Mouse (Mus musculus) kidney, adult 18-20 months (tissue): Measurements from ENCODE around the gene Inpp4b.

Source experiments
- DNase-seq: peaks from one replicate; pipeline ENCODE4 v3.0.0; 2021

Inpp4b gene

DNA sequence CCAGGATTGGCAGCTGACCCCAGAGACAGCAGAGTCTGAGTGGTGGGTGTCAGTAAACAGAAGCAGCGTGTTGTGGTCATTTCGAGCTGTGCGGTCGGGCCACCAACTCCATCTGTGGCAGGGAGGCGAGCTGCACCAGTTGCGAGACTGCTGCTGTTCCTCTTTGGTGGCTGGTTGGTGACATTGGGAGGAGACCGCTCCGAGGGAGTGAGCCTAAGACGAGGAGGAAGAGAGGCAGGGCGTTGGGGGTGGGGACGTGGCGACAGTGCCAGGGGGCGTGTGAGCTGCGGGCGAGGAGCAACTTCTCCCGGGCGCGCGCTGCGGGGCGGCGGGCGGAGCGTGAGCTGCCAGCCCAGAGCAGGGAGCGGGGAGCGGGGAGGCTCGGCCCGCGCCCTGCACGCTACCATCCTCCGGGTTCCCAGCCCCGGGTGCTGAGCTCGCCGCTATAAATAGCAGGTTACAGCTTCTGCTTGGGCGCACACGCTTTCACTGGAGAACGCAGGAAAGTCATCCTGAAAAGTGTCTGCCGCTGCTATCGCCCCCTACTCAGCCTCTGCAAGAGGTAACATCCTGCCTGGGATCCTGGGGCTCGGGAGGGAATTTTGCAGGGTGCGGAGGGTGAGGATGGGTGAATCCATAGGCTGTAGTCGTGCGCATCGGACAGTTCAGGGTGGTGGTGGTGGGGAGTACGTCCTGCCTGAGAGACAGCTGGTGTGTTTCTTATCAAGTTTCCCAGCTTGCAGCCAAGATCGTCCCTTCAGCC, at the start of gene Inpp4b:
Gene Inpp4b (plus strand): TSS at position 321 of the 763 bp plus-strand sequence.
- peak; percentile 58 for DNase-seq

DNA sequence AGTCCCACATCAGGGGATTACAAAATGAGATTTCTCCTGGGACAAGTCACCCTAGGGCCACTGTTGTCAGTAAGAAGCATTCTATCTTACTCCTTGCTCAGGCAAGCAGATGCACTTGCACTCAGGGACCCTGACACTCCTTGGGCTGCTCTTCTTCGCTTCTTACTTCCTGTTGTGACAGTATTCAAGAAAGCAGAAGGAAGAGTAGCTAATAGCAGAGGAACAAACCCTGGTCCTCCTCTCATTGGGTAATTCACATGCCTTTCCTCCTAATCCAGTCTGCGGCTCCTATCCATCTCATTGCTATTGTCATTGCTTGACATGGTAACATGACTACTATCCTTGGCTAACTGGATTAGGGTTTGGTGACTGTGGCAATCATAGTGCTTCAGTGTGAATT, 7.1 kb upstream of the Inpp4b start:
- no peak for DNase-seq

DNA sequence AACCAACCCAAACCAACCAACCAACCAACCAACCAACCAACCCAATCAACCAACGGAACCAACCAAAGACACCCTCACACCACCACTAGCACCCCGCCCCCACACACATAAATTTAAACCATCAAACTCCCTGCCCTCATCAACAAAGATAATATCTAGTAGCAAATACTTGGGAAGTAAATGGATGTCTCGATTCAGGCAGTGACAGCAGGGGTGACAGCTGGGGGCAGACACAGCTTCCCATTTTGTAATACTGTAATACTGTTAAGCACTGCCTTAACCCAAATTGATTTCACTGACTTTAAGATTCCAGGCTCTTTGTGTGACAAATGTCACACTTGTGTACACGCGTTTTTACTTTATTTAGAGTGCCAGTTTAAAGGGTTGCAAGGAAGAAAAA, 1.2 kb upstream of the Inpp4b start:
- DNase-seq = no peak

DNA sequence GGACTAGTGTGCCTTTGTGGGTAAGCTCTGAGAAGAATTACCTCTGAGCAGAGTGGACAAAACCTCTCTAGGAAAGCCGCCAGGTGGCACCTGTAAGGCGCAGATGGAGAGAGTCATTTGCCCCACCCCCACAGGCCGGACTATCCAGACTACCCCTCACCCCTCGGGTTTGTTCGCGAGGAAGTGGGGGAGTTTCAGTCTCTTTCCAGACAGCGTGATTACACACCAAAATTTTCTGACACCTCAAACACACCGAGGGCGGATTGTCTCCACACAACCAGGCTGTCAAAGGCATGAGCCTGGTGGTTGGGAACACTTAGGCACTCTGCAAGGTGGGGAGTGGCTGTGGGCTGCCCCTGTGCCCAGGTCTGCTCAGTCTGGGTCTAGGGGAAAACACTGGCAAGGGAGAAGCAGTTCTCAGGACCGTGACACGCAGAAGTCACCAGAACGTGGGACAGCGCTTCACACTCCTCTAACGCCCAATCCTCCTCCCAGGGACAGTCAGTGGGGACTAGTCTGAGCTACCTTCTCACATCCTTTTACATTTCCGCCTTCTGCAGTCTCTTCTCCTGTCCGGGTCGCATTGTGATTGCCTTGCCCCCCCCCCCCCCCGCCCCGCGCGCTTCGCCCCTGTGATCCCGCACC, 643 bp upstream of the Inpp4b start:
- DNase-seq = peak; percentile 74

DNA sequence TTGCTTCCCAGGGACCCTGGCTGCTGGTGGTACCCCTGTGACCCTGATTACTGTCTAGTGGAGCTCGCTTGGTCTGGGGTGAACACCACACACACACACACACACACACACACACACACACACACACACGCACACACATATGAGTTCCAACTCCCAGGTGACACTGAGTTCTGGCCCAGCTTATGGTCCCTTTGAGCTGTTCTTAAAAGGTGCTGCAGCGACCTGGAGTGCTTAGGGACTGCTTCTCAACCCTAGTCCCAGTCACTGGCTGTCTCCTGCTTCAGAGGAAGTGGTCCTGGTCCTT, 595 bp downstream of the Inpp4b start:
- DNase-seq = no peak

DNA sequence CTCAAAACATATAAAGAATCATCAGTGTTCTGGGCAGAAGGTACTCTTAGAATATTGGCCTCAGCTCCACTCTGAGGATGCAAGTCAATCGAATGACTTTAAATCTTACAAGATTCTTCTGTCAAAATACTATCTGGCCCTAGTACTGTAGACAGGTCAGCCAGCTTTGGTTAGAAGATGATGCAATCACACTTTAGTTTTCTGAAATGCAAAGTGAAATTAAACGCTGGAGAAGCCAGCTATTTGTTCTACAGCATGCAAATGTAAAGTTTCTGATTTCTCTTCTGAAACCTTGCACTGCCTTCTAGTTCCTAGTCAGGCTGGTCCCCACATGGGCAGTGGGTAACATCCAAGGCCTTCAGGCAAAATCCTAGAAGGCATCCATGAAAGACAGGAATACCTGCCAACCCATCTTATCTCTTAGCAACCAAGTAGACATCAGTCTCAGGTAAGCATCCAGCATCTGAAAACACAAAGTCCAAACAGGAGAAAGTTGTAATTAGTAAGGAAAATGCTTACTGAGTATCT, 2.9 kb downstream of the Inpp4b start:
- no peak for DNase-seq

DNA sequence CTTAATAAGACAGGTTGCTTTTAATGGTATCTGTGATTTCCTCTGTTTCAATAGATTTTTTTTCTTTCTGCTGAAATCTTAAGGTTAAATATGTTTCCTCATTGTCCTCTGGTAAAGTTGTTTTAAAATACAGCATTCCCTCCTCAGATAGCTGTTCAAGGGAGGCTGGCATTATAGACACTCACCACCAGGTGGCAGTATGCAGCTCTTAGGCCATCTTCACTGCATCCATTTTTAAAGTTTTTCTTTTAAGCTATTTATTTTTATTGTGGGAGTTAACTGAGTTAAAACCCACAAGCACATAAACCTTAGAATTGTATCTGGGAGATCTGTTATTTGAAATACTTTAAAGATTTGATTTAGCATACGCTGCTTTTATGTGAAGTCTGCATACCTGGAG, 7.1 kb downstream of the Inpp4b start:
- DNase-seq = peak; percentile 11

DNA sequence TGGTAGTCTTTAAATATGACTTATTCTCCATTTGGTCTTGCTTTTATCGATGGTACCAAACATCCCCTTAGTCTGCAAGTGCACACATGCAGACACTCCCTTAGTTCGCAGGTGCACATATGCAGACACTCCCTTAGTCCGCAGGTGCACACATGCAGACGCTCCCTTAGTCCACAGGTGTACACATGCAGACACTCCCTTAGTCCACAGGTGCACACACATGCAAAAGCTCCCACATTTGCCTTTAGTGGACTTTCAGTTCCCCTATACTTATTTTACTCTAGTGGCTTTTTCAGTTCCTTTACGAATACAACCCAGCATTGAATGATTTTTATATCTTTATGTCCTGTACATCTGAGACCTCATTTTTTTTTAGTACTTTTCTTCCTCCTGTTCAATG, 11.1 kb downstream of the Inpp4b start:
- DNase-seq = no peak

DNA sequence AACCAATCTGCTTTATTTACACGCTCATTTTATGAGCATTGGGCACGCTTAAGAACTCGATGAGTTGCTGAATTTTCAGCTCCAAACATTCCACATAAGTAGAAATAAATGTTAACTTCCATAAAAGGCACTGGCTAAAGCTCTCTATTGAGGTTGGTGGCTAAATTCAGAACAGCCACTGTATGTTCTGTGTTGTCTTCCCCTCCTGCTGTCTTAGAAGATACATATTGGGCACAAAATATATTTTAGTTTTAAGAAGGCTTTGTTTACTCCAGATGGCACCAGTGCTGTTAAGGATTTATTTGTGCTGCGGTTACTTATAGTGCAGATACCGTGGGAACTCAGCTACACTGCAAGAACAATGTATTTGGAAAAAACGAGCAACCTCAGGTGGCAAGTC, 15.8 kb downstream of the Inpp4b start:
- no peak for DNase-seq

DNA sequence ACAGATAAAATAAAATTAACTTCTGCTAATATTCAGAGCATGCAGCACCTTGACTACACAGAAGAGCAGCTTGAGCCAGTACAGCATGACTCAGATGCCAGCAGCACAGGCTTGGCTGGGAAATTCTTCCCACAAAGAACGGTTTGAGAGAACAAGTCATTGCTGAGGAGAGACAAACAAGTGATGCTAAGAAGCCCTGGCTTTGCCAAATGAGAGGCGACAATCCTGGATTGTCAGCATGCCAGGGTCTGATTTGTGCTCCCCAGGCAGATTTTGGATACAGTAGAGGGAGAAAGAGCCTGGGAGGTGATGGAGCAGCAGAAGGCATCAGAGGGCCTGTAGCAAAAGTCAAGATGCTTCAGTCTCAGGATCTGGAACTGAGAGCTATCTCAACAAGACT, 18.2 kb downstream of the Inpp4b start:
- no peak for DNase-seq

DNA sequence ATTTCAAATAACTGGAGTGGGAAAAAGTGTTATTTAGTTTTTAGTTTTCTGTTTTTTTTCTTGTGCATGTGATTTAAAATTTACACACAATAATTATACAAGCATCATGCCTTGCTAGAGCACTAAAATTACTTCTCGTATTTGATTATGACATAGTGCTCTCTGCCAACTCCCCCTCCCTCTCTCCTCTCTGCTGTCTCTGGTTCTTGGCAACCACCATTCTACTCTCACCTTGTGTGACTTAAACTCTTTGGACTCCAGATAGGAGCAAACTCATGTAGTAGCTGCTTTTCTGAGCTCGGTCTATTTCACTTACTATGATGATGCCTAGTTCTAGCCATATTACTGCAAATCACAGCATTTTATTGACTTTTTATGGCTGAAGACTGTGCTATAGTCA, 18.8 kb downstream of the Inpp4b start:
- no peak for DNase-seq

DNA sequence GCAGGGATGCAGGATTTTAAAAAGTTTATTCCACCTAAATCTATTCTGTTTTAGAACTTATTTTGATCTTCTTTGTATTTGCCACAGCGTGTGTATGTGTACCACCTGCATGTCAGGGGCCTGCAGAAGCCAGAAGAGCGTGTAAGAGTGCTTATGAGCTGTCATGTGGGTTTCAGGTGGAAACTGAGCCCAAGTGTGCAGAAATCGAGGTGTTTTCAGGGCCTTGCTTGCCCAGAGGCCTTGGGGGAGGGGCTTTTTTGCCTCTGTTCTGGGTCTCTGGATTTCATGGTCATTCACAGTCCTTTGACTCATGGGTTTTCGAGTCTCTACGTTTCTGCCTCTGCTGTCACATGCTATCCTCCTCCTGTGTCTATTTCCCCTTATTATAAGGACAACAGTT, 28.3 kb downstream of the Inpp4b start:
- no peak for DNase-seq

DNA sequence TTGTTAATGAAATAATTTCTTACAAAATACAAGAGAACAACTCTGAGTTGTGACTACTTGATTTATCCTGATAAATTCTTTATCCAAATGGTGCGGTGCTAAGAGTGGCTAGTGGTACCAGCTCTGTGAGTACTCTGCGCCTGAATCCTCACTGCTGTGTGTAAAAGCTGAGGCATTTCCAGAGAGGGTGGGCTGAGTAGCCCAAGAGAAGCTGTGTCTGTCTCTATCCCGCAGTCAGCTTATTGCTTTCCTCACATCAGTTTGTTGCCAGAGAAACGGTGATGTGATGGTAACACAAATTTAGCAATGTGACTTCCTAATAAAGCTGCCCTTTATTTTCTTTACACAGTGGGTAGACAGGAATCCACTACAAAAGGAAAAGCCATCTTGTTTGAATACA, 29.5 kb downstream of the Inpp4b start:
- DNase-seq = no peak

DNA sequence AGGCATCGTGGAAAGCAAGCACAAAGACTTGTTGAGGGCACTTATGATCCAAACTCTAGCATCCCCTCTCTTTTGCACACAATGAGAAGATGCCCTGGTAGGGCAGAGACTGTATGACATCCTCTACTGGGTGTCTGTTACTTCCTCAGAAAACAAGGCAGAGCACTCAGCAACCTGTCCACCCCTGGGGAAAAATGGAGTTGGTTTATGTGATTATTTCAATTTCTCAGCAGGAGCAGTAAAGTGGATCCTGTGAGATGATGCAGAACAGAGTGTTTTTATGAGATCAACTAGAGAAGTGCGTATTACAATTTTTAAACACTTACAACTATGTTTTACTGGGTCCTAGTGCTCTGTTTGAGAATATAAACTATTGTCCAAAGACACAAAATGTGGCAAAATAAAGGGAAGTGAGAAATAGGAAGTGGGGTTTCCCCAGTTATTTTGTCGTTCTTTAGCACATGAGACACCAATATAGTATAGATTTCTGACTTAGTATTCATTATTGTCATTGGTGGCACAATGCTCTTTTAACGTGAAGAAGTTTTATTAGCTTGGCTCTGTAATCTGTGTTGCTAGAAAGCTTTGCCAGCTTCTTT, 32.6 kb downstream of the Inpp4b start:
- no peak for DNase-seq

DNA sequence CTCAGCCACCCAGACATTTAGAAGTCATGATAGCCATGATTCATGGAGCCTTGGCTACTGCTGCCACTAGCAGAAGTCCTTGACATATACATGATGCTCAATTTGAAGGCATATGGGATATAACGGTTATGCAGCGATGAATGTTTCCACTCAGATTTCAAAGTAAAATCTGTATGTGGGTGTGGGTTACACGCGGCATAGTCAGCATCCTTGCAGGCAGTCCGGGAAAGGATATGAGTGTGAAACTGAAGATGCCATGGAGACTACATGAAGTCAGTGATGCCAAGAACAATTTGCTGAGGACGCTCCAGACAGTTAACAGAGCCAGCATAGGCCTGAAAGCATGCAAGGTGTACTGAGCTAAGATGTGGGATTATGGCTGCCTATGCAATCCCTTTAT, 46.6 kb downstream of the Inpp4b start:
- no peak for DNase-seq

DNA sequence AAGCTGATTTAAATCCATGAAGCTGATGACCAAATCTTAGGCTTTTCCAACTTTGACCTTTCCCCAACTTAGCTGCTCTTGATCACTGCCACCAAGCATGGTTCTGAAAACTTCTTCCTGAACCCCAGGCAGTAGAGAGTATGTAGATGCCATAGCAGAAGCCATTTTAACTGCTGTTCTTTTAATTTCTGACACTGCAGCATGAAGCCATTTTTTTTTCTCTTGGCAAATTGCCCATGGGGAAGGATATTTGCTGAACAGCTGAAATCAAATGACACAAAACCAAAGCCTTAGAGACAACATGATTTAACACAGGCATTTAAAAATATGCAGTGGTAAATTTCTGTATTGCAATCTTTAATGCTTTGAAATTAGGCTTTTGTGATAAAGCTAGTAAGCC, 56.7 kb downstream of the Inpp4b start:
- no peak for DNase-seq

DNA sequence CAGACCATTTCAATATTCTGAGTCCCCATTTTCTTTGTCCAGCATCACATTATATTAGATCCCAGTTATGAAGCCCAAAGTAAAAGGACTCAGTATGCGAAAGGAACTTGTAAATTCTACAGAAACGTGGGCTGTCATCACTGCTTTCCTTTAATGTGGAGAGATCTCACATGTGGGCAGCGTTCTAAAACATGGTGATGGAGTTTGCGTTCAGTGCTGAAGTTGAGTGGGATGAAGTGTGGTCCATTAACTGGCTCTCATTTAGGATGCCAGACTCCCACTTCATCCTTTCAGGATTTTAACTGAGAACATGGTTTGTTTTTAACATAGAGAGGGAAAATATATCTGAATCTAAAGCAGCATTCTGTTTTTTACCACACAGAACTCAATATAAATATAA, 57.1 kb downstream of the Inpp4b start:
- no peak for DNase-seq

DNA sequence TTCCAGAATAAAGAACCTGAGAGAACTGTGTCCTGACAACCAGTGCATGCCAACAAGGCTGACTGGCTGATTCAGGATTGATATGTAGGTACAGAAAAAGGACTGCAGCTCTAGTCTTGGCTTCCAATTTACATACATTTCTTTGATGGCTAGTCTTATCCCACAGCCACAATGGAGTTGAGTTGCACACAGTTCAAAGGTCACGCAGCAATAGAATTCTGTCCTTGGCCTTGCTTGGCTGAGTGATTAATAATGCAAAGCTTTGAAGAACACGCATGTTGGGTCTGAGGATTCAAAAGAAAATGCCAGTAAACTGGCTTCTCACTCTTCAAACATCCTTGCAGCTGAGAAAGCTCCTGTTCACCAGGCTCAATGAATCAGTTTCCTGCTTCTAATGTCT, 70.4 kb downstream of the Inpp4b start:
- no peak for DNase-seq

DNA sequence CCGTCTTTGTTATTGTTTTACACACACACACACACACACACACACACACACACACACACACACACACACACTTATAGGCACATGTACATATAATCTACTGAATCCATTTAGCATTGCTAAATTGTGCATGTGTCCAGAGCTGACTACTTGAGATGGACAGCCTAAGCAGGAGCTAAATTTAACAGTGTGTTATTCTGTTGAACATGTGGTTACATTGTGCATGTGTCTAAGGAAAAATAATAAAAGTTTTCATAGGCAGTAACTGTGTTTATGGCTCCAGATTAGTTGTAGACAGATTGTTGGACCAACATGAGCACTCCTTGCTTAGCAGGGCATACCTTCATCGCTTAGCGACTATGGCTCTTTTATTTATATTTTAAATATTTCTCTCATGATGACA, 101.6 kb downstream of the Inpp4b start:
- DNase-seq = no peak

DNA sequence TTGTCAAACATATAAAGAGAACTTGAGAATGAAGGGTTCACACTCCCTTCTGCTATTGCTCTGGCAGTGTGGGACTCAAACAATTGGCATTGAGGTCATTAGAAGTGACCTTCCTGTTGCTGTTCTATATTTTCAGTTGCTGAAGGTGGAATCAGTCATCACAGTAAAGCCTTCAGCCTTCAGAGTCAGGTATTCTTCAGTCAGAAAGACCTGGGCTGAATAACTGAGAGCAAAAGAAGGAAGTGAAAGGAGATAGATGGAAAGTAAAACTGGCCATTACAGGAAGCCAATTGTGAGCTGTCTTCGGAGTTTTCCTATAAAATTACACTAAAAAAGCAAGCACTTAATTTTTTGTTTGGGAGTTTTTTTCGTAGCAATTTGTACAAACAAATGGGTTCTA, 107.4 kb downstream of the Inpp4b start:
- no peak for DNase-seq

DNA sequence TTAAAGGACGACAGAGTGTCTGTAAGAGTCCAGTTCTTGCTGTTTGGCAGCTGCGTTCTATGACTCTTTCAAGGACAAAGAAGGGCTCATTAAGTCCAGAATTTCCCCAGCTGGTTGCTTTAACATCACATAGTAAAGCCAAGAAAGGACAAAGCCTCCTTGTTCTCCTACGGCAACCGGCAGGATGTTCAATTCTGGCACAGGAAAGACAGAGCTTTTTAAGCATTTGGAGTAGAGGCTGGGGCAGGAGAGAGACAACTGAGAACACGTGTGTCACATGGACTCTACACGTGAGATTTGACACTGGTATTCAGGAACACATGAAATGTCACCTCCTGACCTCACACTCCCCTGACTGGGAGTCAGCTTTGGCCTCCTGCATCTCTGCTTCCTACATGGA, 109.7 kb downstream of the Inpp4b start:
- DNase-seq = peak; percentile 4

DNA sequence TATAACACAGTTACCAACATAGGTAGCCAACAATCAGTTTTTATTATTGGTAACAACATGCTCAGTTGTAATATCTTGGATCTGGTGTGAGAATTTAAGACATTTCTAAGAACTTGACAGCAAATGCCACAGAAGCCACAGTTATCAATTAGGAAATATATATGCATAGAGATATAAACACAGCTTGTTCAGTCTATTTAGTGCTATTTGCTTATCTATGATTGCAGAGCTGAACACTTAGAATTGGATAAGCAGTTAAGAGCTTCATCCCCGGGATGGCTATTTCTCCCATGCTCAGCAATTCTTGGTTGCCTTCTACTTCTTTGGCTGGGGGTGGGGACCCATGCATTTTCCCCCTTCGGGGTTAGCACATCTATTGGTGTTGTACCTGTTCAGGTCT, 112.5 kb downstream of the Inpp4b start:
- no peak for DNase-seq

DNA sequence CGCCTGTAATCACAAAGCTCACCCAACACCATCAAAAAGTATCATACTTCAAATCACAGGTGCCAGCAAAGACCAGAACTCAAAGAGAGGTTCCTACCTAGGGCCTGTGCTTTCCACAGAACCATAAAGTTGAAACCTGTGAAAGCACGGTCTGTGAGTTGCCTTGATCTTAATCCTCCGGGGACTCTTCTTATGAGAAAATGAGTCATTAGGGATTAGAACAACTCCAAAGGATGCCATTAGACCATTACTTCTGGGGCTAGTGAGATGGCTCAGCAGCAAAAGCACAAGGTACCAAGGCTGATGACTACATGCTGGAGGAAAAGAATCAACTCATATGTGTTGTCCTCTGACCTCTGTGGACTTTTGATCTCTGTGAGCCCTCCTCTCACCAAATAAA, 121.4 kb downstream of the Inpp4b start:
- DNase-seq = no peak

DNA sequence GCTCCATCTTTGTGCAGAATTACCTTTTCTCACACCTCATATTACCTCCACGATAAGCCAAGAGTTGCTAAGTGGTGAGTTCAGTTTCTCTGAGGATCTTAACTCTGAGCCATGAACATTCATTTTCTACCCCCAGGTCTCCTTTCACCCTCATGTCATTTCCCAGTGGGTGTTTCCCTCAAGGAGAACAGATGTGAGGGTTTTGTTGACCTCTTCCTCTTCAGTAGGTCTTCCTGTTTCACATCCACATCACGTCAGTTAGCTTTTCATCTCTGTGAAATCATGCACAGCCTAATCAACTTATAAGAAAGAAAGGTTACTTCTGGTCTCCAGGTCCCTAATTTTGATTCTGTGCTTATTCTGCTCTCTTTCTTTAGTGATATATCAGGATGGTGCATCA, 124.4 kb downstream of the Inpp4b start:
- DNase-seq = no peak

DNA sequence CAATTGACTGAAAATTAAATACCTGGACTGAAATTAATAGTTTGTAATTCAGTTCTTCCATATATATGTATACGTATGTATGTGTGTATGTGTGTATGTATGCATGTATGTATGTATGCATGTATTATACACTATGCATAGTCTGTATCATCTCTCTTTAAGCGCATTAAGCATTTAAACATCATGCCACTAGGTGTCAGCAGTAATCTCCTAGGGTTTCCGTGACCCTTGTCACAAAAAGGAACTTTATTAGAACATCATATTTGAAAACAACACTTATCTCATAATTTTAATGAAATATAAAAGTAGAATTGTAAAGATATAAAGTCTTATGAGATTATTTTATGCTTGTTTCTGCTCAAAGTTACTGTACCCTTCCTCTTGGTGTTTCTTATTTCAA, 136.3 kb downstream of the Inpp4b start:
- DNase-seq = no peak
